Mouse (Mus musculus): ENCODE measurements around the gene Rhbdf2.

GRCm38 (mm10) chr11:116660181-116660580, 33.4 kb upstream of the Rhbdf2 start:
- TF ChIP-seq GATA1 (IDR thresholded peaks at IDR 0.05; ENCODE audit: borderline replicate concordance, low read length) (no peak), FLI1 (IDR thresholded peaks at IDR 0.05; ENCODE audit: low read length) (no peak)

Data from megakaryocyte, embryonic 14.5 days (primary cell).